Mouse (Mus musculus): ENCODE results near the gene Gm7694.
A peak's percentile ranks its signal among the peaks of the same experiment; 100 is the strongest.

The Gm7694 gene

DNA sequence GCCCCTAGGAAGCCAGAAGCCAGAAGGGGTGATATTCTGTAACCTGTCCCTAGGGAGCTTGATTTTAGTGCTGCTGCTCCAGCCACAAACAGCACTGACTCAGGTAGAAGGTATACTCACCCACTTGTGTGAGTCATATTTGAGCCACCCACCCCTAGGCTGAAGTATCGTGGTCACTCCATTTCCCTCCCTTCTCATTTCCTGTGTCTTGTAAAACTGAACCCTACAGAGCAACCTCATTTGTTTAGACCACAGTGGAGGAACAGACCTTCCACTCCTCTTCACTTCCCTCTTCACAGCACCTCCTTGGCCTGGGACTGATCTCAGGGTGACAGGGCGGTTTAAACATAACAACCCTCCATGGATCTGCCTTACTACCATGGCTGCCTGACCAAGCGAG lies 29.1 kb downstream of the Gm7694 start, which contains the start of gene Sh2d1b1:
Gene Sh2d1b1, plus strand, starts transcription at position 305 of the 400 bp plus-strand sequence.
- DNase-seq, result no peak

DNA sequence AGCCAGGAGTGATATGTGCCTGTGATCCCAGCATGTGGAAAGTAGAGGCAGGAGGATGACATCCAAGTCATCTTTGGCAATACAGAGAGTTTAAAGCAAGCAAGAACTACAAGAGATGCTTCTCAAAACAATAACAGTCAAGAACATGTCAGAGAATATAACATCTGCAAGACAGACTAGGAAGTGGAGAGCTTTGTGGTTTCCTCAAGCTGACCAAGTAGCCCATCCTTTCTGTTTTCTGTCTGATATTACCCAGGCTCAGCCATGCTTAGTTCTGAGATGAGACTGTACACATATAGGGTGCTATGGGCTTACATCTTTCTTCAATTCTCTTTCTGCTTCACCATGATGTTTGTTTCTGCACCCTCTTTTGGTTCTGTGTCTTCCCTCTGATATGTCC lies 32.9 kb downstream of the Gm7694 start:
- no peak for DNase-seq

DNA sequence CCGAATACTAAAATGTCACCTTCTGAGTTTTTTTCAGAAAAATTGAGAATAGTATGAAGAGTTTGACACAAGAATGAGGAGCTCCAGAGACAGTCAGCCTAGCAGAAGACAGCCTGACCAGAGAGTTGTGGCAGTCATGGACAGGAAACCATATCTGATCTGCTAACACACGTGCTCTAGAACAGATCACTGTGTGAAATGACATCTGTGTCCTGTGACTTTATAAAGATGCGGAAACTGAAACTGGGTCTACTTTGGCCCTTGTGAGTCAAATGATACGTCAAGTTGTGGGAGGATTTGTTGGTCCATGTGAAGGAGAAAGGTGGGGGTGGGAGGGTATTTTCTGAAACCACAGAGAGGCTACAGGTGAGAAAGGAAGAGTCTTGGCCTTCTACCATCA lies 35.4 kb downstream of the Gm7694 start:
- DNase-seq, result no peak

DNA sequence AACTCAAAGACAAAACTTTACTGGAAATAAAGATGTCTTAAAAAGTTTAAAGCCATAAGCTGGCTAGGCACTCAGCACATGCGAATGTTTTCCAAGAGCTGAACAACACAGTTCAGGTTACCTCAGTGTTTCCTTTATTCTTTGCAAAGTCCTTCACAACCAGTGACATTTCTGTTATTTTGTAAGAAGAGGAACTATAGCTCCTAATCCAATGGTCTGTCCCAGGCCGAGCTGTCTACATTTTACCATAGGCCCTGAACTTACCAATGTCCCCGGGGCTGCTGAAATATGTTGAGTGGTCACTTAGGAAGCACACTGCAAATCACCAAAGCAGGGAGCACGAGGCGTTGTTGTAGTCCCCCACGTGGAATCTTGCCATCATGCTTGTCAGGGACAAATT lies 35.9 kb downstream of the Gm7694 start:
- DNase-seq, result no peak

DNA sequence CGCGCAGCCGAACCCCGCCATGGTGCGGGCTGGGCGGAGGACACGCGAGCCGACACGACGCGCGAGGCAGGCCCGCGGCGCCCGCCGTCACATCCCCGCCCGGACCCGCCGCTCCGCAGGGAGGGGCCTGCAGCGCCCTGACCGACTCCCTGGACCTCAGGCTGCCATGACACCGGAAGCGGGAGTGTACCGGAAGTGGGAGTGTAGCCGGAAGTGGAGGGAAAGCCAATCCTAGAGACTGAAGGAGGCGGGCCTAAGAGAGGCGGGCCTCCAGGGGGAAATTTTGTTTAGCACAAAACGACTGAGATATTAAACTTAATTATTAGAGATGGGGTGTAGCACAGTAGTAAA lies 50.6 kb downstream of the Gm7694 start:
- peak; percentile 86 for DNase-seq

DNA sequence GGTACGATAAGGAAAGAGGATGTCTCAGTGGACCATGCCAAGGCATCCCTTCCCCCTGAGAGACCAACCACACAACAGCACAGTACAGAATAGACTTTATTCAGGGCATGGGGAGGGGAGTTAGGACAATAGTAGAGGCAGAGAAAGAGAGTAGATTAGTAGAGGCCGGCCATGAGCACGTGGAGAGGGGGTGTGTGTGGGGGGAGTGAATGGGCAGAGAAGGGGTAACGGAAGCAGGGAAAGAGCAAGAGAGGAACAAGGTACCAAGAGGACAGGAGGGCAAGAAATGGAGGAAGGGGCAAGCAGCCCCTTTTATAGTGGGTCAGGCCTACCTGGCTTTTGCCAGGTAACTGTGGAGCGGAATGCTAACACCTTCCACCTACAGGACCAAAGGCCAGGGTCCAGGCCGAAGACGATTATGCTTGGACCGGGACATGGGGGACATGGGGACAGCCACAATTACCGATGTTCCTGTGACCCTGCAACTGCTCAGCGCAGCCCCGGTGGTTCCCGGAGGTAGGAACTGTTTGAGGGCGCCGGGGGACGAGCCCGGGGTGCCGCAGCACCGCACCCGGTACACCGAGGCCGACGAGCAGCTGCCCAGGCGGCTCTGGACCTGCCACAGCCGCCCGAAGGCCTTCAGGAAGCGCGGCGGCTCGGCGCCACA lies 51.1 kb downstream of the Gm7694 start:
- no peak for DNase-seq

Data from kidney, postnatal 14 days (tissue).